Mouse (Mus musculus) embryonic facial prominence, embryonic 11.5 days (tissue): ENCODE results near the gene Bst1. TPM values are rescaled to one million over a fixed set of nuclear protein-coding genes. Genes with fewer than 3 reads are reported as not detected.

Source experiments
- ATAC-seq: fragments of 200-750 bp; cut with Nextera tagmentation; replicated peaks from 2 replicates; pipeline ENCODE4 v1.8.0; 2017; ENCODE audit warnings: low read depth; ENCODE audit not compliant: insufficient number of reproducible peaks, low FRiP score, low TSS enrichment
- DNase-seq: peaks from one replicate; pipeline ENCODE4 v3.0.0-alpha.2; 2015; ENCODE audit warnings: low spot score
- H3K27ac ChIP-seq: fragments of 300-500 bp; sonication (generic); replicated peaks from 2 replicates; pipeline ENCODE4 v1.5.1; 2014; ENCODE audit warnings: mild to moderate bottlenecking, low read depth, low read length, control low read depth
- H3K27me3 ChIP-seq: fragments of 300-500 bp; sonication (generic); 2 replicates; pipeline ENCODE4 v1.6.1; 2014; ENCODE audit warnings: mild to moderate bottlenecking, low read length, moderate library complexity, mixed read lengths; ENCODE audit not compliant: control insufficient read depth, insufficient read depth
- H3K36me3 ChIP-seq: fragments of 300-500 bp; sonication (generic); replicated peaks from 2 replicates; pipeline ENCODE4 v1.6.1; 2014; ENCODE audit warnings: low read depth, mild to moderate bottlenecking, low read length, moderate library complexity, mixed read lengths; ENCODE audit not compliant: control insufficient read depth, insufficient read depth
- H3K4me1 ChIP-seq: fragments of 300-500 bp; sonication (generic); 2 replicates; pipeline ENCODE4 v1.6.1; 2014; ENCODE audit warnings: low read length, mixed read lengths; ENCODE audit not compliant: control insufficient read depth, insufficient read depth
- H3K4me2 ChIP-seq: fragments of 300-500 bp; sonication (generic); 2 replicates; pipeline ENCODE4 v1.6.1; 2014; ENCODE audit warnings: low read depth, mild to moderate bottlenecking, control low read depth, low read length, moderate library complexity
- H3K4me3 ChIP-seq: fragments of 300-500 bp; sonication (generic); 2 replicates; pipeline ENCODE4 v1.5.1; 2014; ENCODE audit warnings: low read depth, low read length, control low read depth
- H3K9ac ChIP-seq: fragments of 300-500 bp; sonication (generic); replicated peaks from 2 replicates; pipeline ENCODE4 v1.6.1; 2014; ENCODE audit warnings: mild to moderate bottlenecking, control low read depth, low read length
- H3K9me3 ChIP-seq: fragments of 300-500 bp; sonication (generic); replicated peaks from 2 replicates; pipeline ENCODE4 v1.6.1; 2016; ENCODE audit warnings: mild to moderate bottlenecking, low read length, inconsistent platforms, mixed read lengths; ENCODE audit not compliant: control insufficient read depth
- WGBS: fragments of 180-500 bp; shearing (Covaris S2); extraction: QIAGEN DNeasy Blood & Tissue Kit; methylation state at CpG from one replicate; pipeline ENCODE4 v1.1.7; 2014; 5-methylcytosine and 5-hydroxymethylcytosine counted together
- polyA plus RNA-seq: library from polyadenylated mRNA; unstranded; fragments of >200 nt; fragmentation: Nextera tagmentation; extraction: Ambion mirVana; gene quantifications from 2 replicates; pipeline ENCODE4 v1.2.1, GENCODE M21; 2014

Gene Bst1
- polyA plus RNA-seq, 1 experiment from 2014 or later: 0.15 TPM

DNA sequence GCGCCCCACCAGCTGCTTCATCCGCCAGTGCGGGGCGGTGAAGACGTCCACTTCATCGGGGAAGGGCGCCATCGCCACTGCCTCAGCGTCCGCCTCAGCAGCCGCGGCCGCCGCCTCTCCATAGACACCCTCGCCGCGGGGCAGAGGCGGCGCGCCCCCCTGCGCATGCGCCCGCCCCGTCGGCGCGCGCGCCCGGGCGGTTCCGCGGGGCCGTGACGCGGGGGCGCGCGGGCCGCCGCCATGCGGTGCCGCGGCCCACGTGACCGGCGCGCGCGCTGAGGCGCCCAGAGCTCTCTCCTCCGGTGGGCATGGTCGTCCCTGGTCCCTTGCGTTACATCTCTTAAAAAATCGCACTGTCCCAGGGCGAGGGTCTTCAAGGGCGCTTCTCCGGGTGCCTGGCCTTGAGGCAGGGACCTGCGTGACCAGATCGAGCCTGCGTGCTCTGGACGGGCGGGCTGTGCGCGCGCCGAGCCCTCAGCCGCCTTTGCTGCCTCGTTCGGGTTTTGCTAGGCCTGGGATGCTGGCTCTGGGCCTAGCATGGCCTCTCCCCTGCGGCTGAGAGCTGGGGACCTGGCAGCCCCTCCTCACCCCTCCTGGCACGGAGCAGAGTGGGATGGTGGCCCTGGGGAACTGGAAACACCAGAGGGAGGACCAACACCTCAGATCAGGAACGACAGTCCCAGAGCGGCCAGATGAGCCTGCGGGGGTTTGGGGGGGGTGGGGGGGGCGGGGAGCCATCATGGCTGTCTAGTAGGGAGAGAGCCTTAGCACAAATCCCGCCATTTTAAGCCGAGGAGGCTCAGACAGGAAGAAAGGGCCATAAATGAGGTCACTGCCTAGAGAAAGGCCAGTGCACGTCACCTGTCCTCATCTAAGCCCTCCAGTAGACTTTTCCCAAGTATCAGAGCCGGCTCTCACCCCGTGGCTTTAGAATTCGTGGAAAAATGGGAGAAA, 36.4 kb upstream of the Bst1 start:
- no peaks in the 10 kb centered on the region for H3K27me3 ChIP-seq
- DNase-seq: peak; percentile 90
- 3% methylated on average over 73 of the region's 82 CpGs for WGBS
- no peaks in the 10 kb centered on the region for H3K36me3 ChIP-seq
- H3K4me3 ChIP-seq: peak overlapping the region; percentile 91
- peak overlapping the region; percentile 97 for H3K9ac ChIP-seq
- H3K27ac ChIP-seq: peak overlapping the region; percentile 93
- H3K9me3 ChIP-seq: no peaks in the 10 kb centered on the region
- H3K4me2 ChIP-seq: peak overlapping the region; percentile 79
- H3K4me1 ChIP-seq: no peaks in the 10 kb centered on the region
- peak; percentile 92 for ATAC-seq

DNA sequence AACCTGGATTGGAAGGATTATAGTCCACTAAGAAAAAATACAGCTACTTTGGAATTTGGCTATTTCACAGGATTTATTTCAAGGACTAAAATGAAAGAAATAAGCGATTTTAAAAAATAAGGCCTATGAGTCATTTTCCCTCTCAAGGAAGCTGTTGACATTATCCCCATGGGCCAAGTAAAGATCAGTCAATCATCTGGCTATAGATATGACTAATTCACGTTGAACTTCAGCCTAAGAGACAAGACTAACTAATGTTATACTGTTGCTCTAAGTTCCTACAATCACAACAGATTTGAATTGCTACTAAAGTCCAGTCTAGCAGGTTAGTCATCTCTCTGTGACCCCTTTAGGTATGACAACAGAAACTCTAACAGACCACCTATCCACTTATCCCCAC, 34.7 kb upstream of the Bst1 start:
- Histone ChIP-seq H3K27me3 (no peaks in the 10 kb centered on the region), H3K4me3 (no peak overlapping the region), H3K4me1 (no peaks in the 10 kb centered on the region), H3K9me3 (no peaks in the 10 kb centered on the region), H3K4me2 (no peak overlapping the region), H3K36me3 (no peaks in the 10 kb centered on the region), H3K9ac (no peak overlapping the region), H3K27ac (no peak overlapping the region)
- no peak for DNase-seq
- 83% methylated on average over 2 of the region's 2 CpGs for whole genome bisulfite sequencing
- no peak for ATAC-seq

DNA sequence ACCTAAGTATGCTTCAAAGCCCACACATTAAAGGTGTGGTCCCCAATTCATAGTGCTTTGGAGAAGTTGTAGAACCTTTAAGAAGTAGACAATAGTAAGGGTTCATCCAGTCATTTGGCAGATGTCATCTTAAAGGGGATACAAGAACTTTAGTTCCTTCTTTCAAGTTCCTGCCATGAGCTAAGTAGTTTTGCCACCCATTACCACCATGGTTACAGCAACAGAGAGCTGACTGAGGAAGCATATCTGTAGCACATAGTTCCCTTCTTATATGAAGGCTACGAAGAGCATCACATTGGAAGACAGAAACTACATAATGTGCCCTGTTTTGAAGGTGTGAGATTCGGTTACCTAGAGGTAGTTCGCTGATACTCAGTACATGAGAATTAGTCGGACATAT, 32.1 kb upstream of the Bst1 start:
- Histone ChIP-seq H3K4me2 (no peak overlapping the region), H3K36me3 (no peaks in the 10 kb centered on the region), H3K27me3 (no peaks in the 10 kb centered on the region), H3K27ac (no peak overlapping the region), H3K9ac (no peak overlapping the region), H3K9me3 (no peaks in the 10 kb centered on the region), H3K4me3 (no peak overlapping the region), H3K4me1 (no peaks in the 10 kb centered on the region)
- ATAC-seq (no peak), DNase-seq (no peak)
- WGBS: 88% methylated on average over 4 of the region's 4 CpGs

DNA sequence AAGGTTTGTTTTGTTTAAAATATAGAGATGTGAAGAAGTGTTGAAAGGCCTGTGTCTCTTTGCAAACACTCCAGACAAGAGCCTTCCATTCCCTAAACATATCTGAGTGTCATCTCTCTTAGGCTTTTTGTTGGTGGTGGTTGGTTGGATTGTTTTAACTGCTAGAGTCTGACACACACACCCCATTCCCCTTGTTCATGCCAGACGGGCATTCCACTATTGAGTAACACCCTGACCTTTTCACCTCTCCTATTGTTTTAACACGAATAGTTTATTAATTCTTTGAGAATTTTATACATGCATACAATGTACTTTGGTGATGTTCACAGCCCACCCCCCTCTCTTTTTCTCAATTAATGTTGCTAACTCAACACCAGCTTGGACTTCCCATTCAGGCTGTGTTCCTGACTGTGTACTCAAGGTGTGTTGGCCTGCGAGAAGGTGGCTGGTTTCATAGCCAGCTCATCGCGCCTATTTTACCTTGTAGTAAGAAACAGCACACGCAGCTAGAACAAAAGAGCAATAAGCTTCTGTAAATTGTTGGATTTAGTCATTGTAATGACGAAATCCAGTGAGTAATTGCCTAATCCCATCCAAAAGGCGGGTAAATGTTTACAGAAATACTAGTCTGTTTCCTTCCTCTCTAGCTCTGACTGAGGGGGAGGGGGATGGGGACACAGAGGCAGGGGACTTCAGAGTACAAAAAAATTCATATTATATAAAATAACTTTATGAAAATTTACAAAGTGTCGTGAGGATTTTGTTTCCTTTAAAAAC, 30.5 kb upstream of the Bst1 start:
- H3K9me3 ChIP-seq: no peaks in the 10 kb centered on the region
- H3K4me1 ChIP-seq: no peaks in the 10 kb centered on the region
- DNase-seq: no peak
- no peak overlapping the region for H3K9ac ChIP-seq
- H3K4me2 ChIP-seq: no peak overlapping the region
- WGBS: 78% methylated on average over 9 of the region's 9 CpGs
- H3K27me3 ChIP-seq: no peaks in the 10 kb centered on the region
- H3K36me3 ChIP-seq: no peaks in the 10 kb centered on the region
- ATAC-seq: no peak
- no peak overlapping the region for H3K4me3 ChIP-seq
- no peak overlapping the region for H3K27ac ChIP-seq

DNA sequence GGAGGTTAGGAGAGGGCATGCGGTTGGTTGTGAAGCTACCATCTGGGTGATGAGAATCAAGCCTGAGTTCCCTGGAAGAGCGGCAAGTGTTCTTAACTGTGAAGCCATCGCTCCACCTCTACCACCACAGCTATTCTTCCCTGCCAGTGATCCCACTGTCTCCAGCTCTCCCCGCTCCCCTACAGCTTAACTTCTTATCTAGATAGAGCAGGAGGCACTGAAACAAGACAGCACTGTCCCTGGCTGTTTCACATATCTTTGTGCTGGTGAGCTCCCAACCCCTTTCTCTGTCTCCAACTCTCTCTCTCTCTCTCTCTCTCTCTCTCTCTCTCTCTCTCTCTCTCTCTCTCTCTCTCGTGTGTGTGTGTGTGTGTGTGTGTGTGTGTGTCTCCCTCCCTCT, 26.3 kb upstream of the Bst1 start:
- H3K4me2 ChIP-seq: no peak overlapping the region
- no peaks in the 10 kb centered on the region for H3K27me3 ChIP-seq
- no peak overlapping the region for H3K4me3 ChIP-seq
- no peaks in the 10 kb centered on the region for H3K4me1 ChIP-seq
- ATAC-seq: no peak
- no peaks in the 10 kb centered on the region for H3K9me3 ChIP-seq
- no peaks in the 10 kb centered on the region for H3K36me3 ChIP-seq
- DNase-seq: no peak
- no peak overlapping the region for H3K27ac ChIP-seq
- 77% methylated on average over 5 of the region's 5 CpGs for WGBS
- H3K9ac ChIP-seq: no peak overlapping the region

DNA sequence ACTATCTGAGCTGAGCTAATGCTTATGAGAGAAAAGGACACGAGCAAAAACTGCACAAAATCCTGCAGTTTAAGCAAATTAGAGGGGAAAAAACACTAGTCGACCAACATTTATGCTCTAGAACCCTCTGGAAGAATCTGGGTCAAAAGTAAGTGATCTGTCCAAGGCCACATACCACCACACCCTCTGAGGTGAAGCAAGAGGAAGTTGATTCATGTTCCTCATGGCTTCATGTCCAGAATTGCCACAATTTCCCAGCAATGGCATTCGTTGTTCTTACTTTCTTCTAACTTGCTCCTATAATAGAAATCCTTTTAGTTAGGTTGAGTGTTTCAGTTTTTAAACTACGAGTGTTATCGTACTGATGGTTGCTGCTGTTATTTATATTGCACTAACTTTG, 19.2 kb upstream of the Bst1 start:
- Histone ChIP-seq H3K9me3 (no peaks in the 10 kb centered on the region), H3K4me3 (no peak overlapping the region), H3K36me3 (no peaks in the 10 kb centered on the region), H3K27ac (no peak overlapping the region), H3K4me2 (no peak overlapping the region), H3K27me3 (no peaks in the 10 kb centered on the region), H3K9ac (no peak overlapping the region), H3K4me1 (no peaks in the 10 kb centered on the region)
- 88% methylated on average over 5 of the region's 5 CpGs for WGBS
- ATAC-seq (no peak), DNase-seq (no peak)

DNA sequence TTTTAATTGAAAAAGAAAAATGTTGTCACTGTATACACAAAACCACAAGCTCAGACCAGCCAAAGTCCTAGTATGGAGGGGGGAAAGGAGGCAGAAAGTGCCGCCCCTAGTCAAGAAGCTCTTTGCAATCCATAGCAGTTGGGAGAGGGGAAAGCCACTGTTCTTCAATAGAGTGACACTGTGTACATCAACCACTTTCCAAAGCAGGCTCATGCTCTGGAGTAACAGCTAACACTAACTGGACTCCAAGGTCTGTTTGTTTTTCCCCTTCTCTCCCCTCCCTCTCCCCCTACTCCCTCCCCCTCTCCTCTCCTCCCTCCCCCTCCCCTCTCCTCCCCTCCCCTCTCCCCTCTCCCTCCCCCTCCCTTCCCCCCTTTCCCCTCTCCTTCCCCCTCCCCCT, 18.0 kb upstream of the Bst1 start:
- Histone ChIP-seq H3K9ac (no peak overlapping the region), H3K27ac (no peak overlapping the region), H3K36me3 (no peaks in the 10 kb centered on the region), H3K4me1 (no peaks in the 10 kb centered on the region), H3K9me3 (no peaks in the 10 kb centered on the region), H3K4me2 (no peak overlapping the region), H3K27me3 (no peaks in the 10 kb centered on the region), H3K4me3 (no peak overlapping the region)
- WGBS: 42% methylated on average over 1 of the region's 1 CpGs
- no peak for ATAC-seq
- no peak for DNase-seq

- H3K4me2 ChIP-seq: no peak overlapping the region
- no peaks in the 10 kb centered on the region for H3K9me3 ChIP-seq
- H3K4me3 ChIP-seq: no peak overlapping the region
- H3K36me3 ChIP-seq: no peaks in the 10 kb centered on the region
- ATAC-seq: no peak
- no peaks in the 10 kb centered on the region for H3K4me1 ChIP-seq
- no peak overlapping the region for H3K9ac ChIP-seq
- no peak overlapping the region for H3K27ac ChIP-seq
- no peaks in the 10 kb centered on the region for H3K27me3 ChIP-seq
- DNase-seq: no peak
Observed at GRCm38 (mm10) chr5:43801253-43801652, 17.4 kb upstream of the Bst1 start.
